Mouse (Mus musculus) CH12.LX (cell line): ENCODE data around the gene Grin1. TPM values are rescaled to one million over a fixed set of nuclear protein-coding genes. Genes with fewer than 3 reads are reported as not detected.

Experiments
- DNase-seq: peaks from one replicate; pipeline ENCODE4 v3.0.0-alpha.2; 2013; ENCODE audit errors: extremely low read depth
- H3K27ac ChIP-seq: 2 replicates; pipeline ENCODE4 v1.5.1; 2012; ENCODE audit warnings: low read depth, mild to moderate bottlenecking, control low read depth, moderate library complexity; ENCODE audit not compliant: insufficient read depth
- H3K27me3 ChIP-seq: replicated peaks from 2 replicates; pipeline ENCODE3; 2012; ENCODE audit warnings: inconsistent platforms
- H3K36me3 ChIP-seq, 2 experiments: replicated peaks in 1 of 2; 2 replicates each; pipeline versions ENCODE3 to v1.6.1; 2012; ENCODE audit warnings: inconsistent platforms in 1 of 2, low read length in 1 of 2, mild to moderate bottlenecking in 1 of 2, mixed read lengths in 1 of 2, moderate library complexity in 1 of 2; ENCODE audit not compliant: control insufficient read depth in 1 of 2, insufficient read depth in 1 of 2
- H3K4me1 ChIP-seq, 2 experiments: 2 replicates each; pipeline ENCODE4 v1.6.1; 2012; ENCODE audit warnings: inconsistent platforms in 1 of 2, moderate library complexity in 1 of 2; ENCODE audit not compliant: insufficient read depth in 2 of 2, control insufficient read depth in 1 of 2
- H3K4me2 ChIP-seq: 2 replicates; pipeline ENCODE4 v1.6.1; 2012; ENCODE audit warnings: low read depth, mild to moderate bottlenecking, control low read depth; ENCODE audit not compliant: poor library complexity, insufficient read depth, severe bottlenecking
- H3K4me3 ChIP-seq, 3 experiments: fragments of 150-350 bp in 1 of 3; sonication (generic) in 1 of 3; replicated peaks in 1 of 3; 2 replicates each; pipeline versions ENCODE3 to v1.5.1; 2011 to 2012; ENCODE audit warnings: low read depth in 2 of 3, low read length in 2 of 3, mild to moderate bottlenecking in 2 of 3, moderate library complexity in 2 of 3, control low read depth in 1 of 3, improper control_type of control experiment in 1 of 3, inconsistent platforms in 1 of 3, mixed read lengths in 1 of 3; ENCODE audit not compliant: poor library complexity in 1 of 3
- H3K79me2 ChIP-seq: replicated peaks from 2 replicates; pipeline ENCODE4 v1.6.1; 2012; ENCODE audit warnings: mild to moderate bottlenecking, moderate library complexity; ENCODE audit not compliant: control insufficient read depth, poor library complexity, insufficient read depth, severe bottlenecking; ENCODE audit errors: extremely low read depth
- H3K9ac ChIP-seq: 2 replicates; pipeline ENCODE4 v1.6.1; 2012; ENCODE audit warnings: low read depth, mild to moderate bottlenecking, control low read depth, moderate library complexity; ENCODE audit not compliant: insufficient read depth
- H3K9me3 ChIP-seq: replicated peaks from 2 replicates; pipeline ENCODE3; 2012; ENCODE audit warnings: low read length, inconsistent platforms, mixed read lengths
- BHLHE40 ChIP-seq: IDR thresholded peaks from 2 replicates; pipeline ENCODE4 v1.6.1; 2011; ENCODE audit warnings: mild to moderate bottlenecking, low read depth, low read length, improper control_type of control experiment
- CHD2 ChIP-seq: IDR thresholded peaks from 2 replicates; pipeline ENCODE4 v1.6.1; 2011; ENCODE audit warnings: low read length, improper control_type of control experiment
- E2F4 ChIP-seq: IDR thresholded peaks from 2 replicates; pipeline ENCODE4 v1.6.1; 2011; ENCODE audit warnings: low read depth, low read length, improper control_type of control experiment; ENCODE audit not compliant: insufficient replicate concordance
- ELF1 ChIP-seq: IDR thresholded peaks from 2 replicates; pipeline ENCODE4 v1.6.1; 2014; ENCODE audit warnings: low read depth, mild to moderate bottlenecking, inconsistent platforms, low read length, improper control_type of control experiment
- ETS1 ChIP-seq: conservative IDR thresholded peaks from 2 replicates; pipeline ENCODE4 v1.6.1; 2012; ENCODE audit warnings: low read depth, mild to moderate bottlenecking, inconsistent platforms, low read length, improper control_type of control experiment, moderate library complexity
- JUND ChIP-seq: conservative IDR thresholded peaks from 2 replicates; pipeline ENCODE4 v1.6.1; 2011; ENCODE audit warnings: low read depth, low read length, improper control_type of control experiment
- KAT2A ChIP-seq: IDR thresholded peaks from 2 replicates; pipeline ENCODE4 v1.6.1; 2012; ENCODE audit warnings: low read length, improper control_type of control experiment, inconsistent platforms; ENCODE audit not compliant: insufficient replicate concordance
- MEF2A ChIP-seq: IDR thresholded peaks from 2 replicates; pipeline ENCODE4 v1.6.1; 2014; ENCODE audit warnings: low read depth, mild to moderate bottlenecking, inconsistent platforms, low read length, improper control_type of control experiment, borderline replicate concordance
- MXI1 ChIP-seq: IDR thresholded peaks from 2 replicates; pipeline ENCODE4 v1.6.1; 2011; ENCODE audit warnings: mild to moderate bottlenecking, low read depth, low read length, improper control_type of control experiment
- NELFE ChIP-seq: IDR thresholded peaks from 2 replicates; pipeline ENCODE4 v1.6.1; 2011; ENCODE audit warnings: low read depth, low read length, improper control_type of control experiment
- NRF1 ChIP-seq: IDR thresholded peaks from 2 replicates; pipeline ENCODE4 v1.6.1; 2014; ENCODE audit warnings: low read depth, mild to moderate bottlenecking, inconsistent platforms, low read length, improper control_type of control experiment, moderate library complexity
- PAX5 ChIP-seq: IDR thresholded peaks from 2 replicates; pipeline ENCODE4 v1.6.1; 2012; ENCODE audit warnings: low read length, inconsistent platforms, mixed read lengths
- POLR2A ChIP-seq: IDR thresholded peaks from 2 replicates; pipeline ENCODE4 v1.6.1; 2011; ENCODE audit warnings: low read depth, mild to moderate bottlenecking, improper control_type of control experiment, low read length
- SIN3A ChIP-seq: IDR thresholded peaks from 2 replicates; pipeline ENCODE4 v1.6.1; 2012; ENCODE audit warnings: low read length, improper control_type of control experiment, inconsistent platforms
- TBP ChIP-seq: conservative IDR thresholded peaks from 2 replicates; pipeline ENCODE4 v1.6.1; 2011; ENCODE audit warnings: low read depth, low read length, improper control_type of control experiment
- TCF12 ChIP-seq: IDR thresholded peaks from 2 replicates; pipeline ENCODE4 v1.6.1; 2014; ENCODE audit warnings: low read depth, mild to moderate bottlenecking, inconsistent platforms, low read length, improper control_type of control experiment
- UBTF ChIP-seq: IDR thresholded peaks from 2 replicates; pipeline ENCODE4 v1.6.1; 2012; ENCODE audit warnings: low read depth, mild to moderate bottlenecking, inconsistent platforms, low read length, improper control_type of control experiment, moderate library complexity
- USF2 ChIP-seq: conservative IDR thresholded peaks from 2 replicates; pipeline ENCODE4 v1.6.1; 2011; ENCODE audit warnings: low read depth, low read length, improper control_type of control experiment
- ZC3H11A ChIP-seq: IDR thresholded peaks from 2 replicates; pipeline ENCODE4 v1.6.1; 2012; ENCODE audit warnings: low read depth, mild to moderate bottlenecking, inconsistent platforms, low read length, improper control_type of control experiment
- ZMIZ1 ChIP-seq: IDR thresholded peaks from 2 replicates; pipeline ENCODE4 v1.6.1; 2012; ENCODE audit warnings: low read depth, mild to moderate bottlenecking, inconsistent platforms, low read length, improper control_type of control experiment
- ZNF384 ChIP-seq: IDR thresholded peaks from 2 replicates; pipeline ENCODE4 v1.6.1; 2012; ENCODE audit warnings: low read depth, low read length, improper control_type of control experiment, inconsistent platforms
- dilution Hi-C: fragments of 300-500 bp; cut with MboI; formaldehyde crosslinking; loops from 2 replicates; pipeline ENCODE4 v1.14.3; 2020; ENCODE audit warnings: low sequenced_read_pairs; ENCODE audit not compliant: extremely low pct_unique_long_range_greater_than_20kb, extremely low pct_ligation_motif_present
- in situ Hi-C: fragments of 300-500 bp; cut with MboI; formaldehyde crosslinking; loops from 3 replicates; pipeline ENCODE4 v1.14.3; 2019; ENCODE audit warnings: low sequenced_read_pairs, low pct_ligation_motif_present, low pct_unique_long_range_greater_than_20kb, mixed read lengths
- polyA plus RNA-seq: library from polyadenylated mRNA; unstranded; fragments of >175 nt; gene quantifications from 2 replicates; pipeline ENCODE4 v1.2.1, GENCODE M21; 2012; ENCODE audit warnings: low read depth; ENCODE audit not compliant: insufficient read length
- total RNA-seq, 2 experiments: library from RNA; depleted of rRNA; stranded (reverse); fragments of 300-350 nt in 1 of 2; fragments of >200 nt in 1 of 2; gene quantifications; 2 replicates each; pipeline ENCODE4 v1.2.3; 2012 to 2014

Gene Grin1
- total and polyA plus RNA-seq, 3 experiments, result 0.06 to 0.36 (median 0.17) TPM

DNA sequence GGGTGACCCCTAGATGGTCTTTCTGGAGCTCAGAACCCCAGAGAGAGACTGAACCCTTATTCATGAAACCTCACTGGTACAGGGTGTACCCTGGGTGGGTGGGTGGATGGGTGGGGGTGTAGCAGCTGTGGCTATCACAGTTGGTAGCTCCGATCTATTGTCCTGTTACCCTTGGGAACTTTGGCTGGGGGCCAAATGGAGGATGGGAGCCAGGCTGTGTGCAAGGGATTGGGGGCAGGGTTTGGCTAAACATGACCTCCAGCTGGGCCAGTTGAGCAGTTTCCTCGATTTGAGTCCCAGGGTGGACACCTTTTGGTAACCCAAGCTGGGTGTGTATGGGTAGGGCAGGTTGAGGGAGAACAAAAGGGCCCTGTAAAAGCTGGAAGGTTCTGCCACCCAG lies 52.3 kb downstream of the Grin1 start:
- dilution Hi-C loops, result no loop called here
- Histone ChIP-seq H3K4me2 (peak overlapping the region; percentile 48), H3K27ac (no peak overlapping the region), H3K4me1 (peaks cover 23 to 79% of the 10 kb centered on the region in 2 experiments), H3K9ac (0 out of 2 replicates have a peak overlapping the region, but pooled peaks have one; percentile 4), H3K36me3 (peaks cover 8 to 42% of the 10 kb centered on the region in 2 experiments), H3K9me3 (no peaks in the 10 kb centered on the region), H3K79me2 (peaks cover 18% of the 10 kb centered on the region), H3K27me3 (no peaks in the 10 kb centered on the region), H3K4me3 (peak overlapping the region in 2 of 3 experiments; percentile 25 to 39)
- no peak for DNase-seq
- in situ Hi-C loops, result no loop called here
- TF ChIP-seq KAT2A (no peak), TCF12 (no peak), PAX5 (no peak), SIN3A (no peak), POLR2A (no peak), TBP (no peak), BHLHE40 (no peak), CHD2 (no peak), E2F4 (no peak)

DNA sequence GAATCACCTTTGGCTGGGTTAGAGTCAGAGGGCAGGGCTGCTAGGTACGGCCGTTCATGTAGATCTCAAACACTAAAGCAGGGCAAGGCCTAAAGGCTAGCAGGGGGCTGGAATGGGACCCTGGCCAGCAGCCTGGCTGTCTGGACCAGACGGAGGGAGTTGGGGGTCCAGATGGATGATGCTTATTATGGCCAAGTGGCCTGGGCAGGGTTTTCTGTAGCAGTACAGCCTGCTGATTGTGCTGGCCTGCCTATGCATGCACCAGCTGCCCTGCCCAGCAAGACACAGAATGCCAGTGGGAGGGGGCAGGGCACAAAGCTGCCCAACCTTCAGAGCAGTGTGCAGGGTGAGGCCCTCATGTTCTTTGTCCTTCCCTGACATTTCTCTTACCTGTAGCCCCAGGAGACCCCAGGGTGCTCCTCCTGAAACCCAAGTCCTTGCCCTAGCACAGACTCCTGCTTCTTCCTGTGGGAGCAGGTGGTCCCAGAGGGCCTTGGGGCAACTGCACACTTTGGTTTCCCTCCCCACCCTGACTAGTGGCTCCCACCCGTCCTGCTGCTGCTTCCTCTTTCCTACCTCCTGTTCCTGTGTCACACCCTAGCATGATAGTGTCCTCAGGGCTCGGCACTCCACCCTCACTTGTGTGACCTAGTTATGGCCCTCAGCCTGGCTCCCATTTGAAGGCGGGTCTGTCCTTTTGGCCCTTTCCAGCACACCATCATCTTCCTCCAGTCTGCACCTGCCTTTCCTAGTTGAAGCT lies 52.9 kb downstream of the Grin1 start:
- Histone ChIP-seq H3K27me3 (no peaks in the 10 kb centered on the region), H3K27ac (no peak overlapping the region), H3K79me2 (peaks cover 13% of the 10 kb centered on the region), H3K4me3 (peak overlapping the region; percentile 8 to 39 (median 25)), H3K4me1 (peaks cover 23 to 76% of the 10 kb centered on the region in 2 experiments), H3K36me3 (peaks cover 8 to 40% of the 10 kb centered on the region in 2 experiments), H3K4me2 (peak overlapping the region; percentile 48), H3K9ac (peak overlapping the region; percentile 8; the same call in 1 of the 2 replicates), H3K9me3 (no peaks in the 10 kb centered on the region)
- TF ChIP-seq USF2, result no peak
- TF ChIP-seq MEF2A, result no peak
- no peak for TF ChIP-seq JUND
- no peak for TF ChIP-seq UBTF
- no peak for TF ChIP-seq MXI1
- no peak for TF ChIP-seq NRF1
- no peak for TF ChIP-seq ZMIZ1
- TF ChIP-seq TBP, result no peak
- no peak for TF ChIP-seq ZC3H11A
- TF ChIP-seq ETS1, result no peak
- no peak for TF ChIP-seq SIN3A
- TF ChIP-seq ZNF384, result no peak
- TF ChIP-seq ELF1, result no peak; the same call in 1 of the 2 replicates
- TF ChIP-seq NELFE, result no peak
- peak; percentile 41 for DNase-seq
- in situ Hi-C loops (no loop called here), dilution Hi-C loops (no loop called here)
